Mouse (Mus musculus) neural tube, embryonic 12.5 days (tissue): ENCODE measurements at regions not wholly inside any gene's neighbourhood (a gene's known extent, or its start where the extent isn't known, plus 50 kb on each side); places are given as distances from the start of the nearest gene placed in this dataset.

ENCODE experiments used
- ATAC-seq: fragments of 200-750 bp; cut with Nextera tagmentation; 2 replicates; pipeline ENCODE4 v1.8.0; 2017; ENCODE audit warnings: low read depth, mild to moderate bottlenecking, moderate TSS enrichment, moderate library complexity; ENCODE audit not compliant: low FRiP score
- H3K27ac ChIP-seq: fragments of 300-500 bp; sonication (generic); 2 replicates; pipeline ENCODE4 v1.5.1; 2016
- H3K27me3 ChIP-seq: fragments of 300-500 bp; sonication (generic); replicated peaks from 2 replicates; pipeline ENCODE4 v1.6.1; 2016; ENCODE audit warnings: mild to moderate bottlenecking
- H3K36me3 ChIP-seq: fragments of 300-500 bp; sonication (generic); 2 replicates; pipeline ENCODE4 v1.6.1; 2016; ENCODE audit warnings: mild to moderate bottlenecking
- H3K4me1 ChIP-seq: fragments of 300-500 bp; sonication (generic); 2 replicates; pipeline ENCODE4 v1.6.1; 2016
- H3K4me2 ChIP-seq: fragments of 300-500 bp; sonication (generic); replicated peaks from 2 replicates; pipeline ENCODE4 v1.6.1; 2016; ENCODE audit warnings: mild to moderate bottlenecking
- H3K4me3 ChIP-seq: fragments of 300-500 bp; sonication (generic); 2 replicates; pipeline ENCODE4 v1.5.1; 2016
- H3K9ac ChIP-seq: fragments of 300-500 bp; sonication (generic); 2 replicates; pipeline ENCODE4 v1.6.1; 2016; ENCODE audit warnings: mild to moderate bottlenecking
- H3K9me3 ChIP-seq: fragments of 300-500 bp; sonication (generic); 2 replicates; pipeline ENCODE4 v1.6.1; 2016; ENCODE audit warnings: mild to moderate bottlenecking
- WGBS: fragments of 180-500 bp; shearing (Covaris S2); methylation state at CpG from one replicate; pipeline ENCODE4 v1.1.7; 2016; 5-methylcytosine and 5-hydroxymethylcytosine counted together

- no peak for ATAC-seq
- no peak overlapping the region for H3K4me2 ChIP-seq
- H3K27ac ChIP-seq: no peak overlapping the region
- H3K4me1 ChIP-seq: no peaks in the 10 kb centered on the region
- H3K9me3 ChIP-seq: no peaks in the 10 kb centered on the region
- no peak overlapping the region for H3K4me3 ChIP-seq
- H3K27me3 ChIP-seq: no peaks in the 10 kb centered on the region
- no peaks in the 10 kb centered on the region for H3K36me3 ChIP-seq
- H3K9ac ChIP-seq: no peak overlapping the region
Observed at GRCm38 (mm10) chr16:54279275-54279674, 1018.5 kb downstream of the Zpld1 start.

GRCm38 (mm10) chr16:54263853-54264252, 1033.9 kb downstream of the Zpld1 start:
- 70% methylated on average over 1 of the region's 1 CpGs for WGBS
- ATAC-seq: no peak
- Histone ChIP-seq H3K4me3 (no peak overlapping the region), H3K27me3 (no peaks in the 10 kb centered on the region), H3K4me2 (no peak overlapping the region), H3K9ac (no peak overlapping the region), H3K27ac (no peak overlapping the region), H3K4me1 (no peaks in the 10 kb centered on the region), H3K9me3 (no peaks in the 10 kb centered on the region), H3K36me3 (no peaks in the 10 kb centered on the region)

- no peaks in the 10 kb centered on the region for H3K27me3 ChIP-seq
- ATAC-seq: no peak
- no peak overlapping the region for H3K9ac ChIP-seq
- no peak overlapping the region for H3K4me3 ChIP-seq
- WGBS: 85% methylated on average over 1 of the region's 1 CpGs
- no peak overlapping the region for H3K4me2 ChIP-seq
- no peak overlapping the region for H3K27ac ChIP-seq
- H3K4me1 ChIP-seq: no peaks in the 10 kb centered on the region
- H3K36me3 ChIP-seq: no peaks in the 10 kb centered on the region
- H3K9me3 ChIP-seq: no peaks in the 10 kb centered on the region
Observed at GRCm38 (mm10) chr16:54259260-54259659, 1038.5 kb downstream of the Zpld1 start.

- no peak for ATAC-seq
- H3K27me3 ChIP-seq: no peaks in the 10 kb centered on the region
- 90% methylated on average over 3 of the region's 3 CpGs for WGBS
Observed at GRCm38 (mm10) chr16:54246883-54247282, 1050.9 kb downstream of the Zpld1 start.

GRCm38 (mm10) chr16:54246386-54246785, 1051.4 kb downstream of the Zpld1 start:
- WGBS: 92% methylated on average over 5 of the region's 5 CpGs
- no peak for ATAC-seq

More at GRCm38 (mm10) chr16:54246883-54247282, 1050.9 kb downstream of the Zpld1 start:
- no peak overlapping the region for H3K9ac ChIP-seq
- no peak overlapping the region for H3K4me3 ChIP-seq
- no peak overlapping the region for H3K4me2 ChIP-seq
- H3K36me3 ChIP-seq: no peaks in the 10 kb centered on the region
- H3K9me3 ChIP-seq: no peaks in the 10 kb centered on the region
- no peak overlapping the region for H3K27ac ChIP-seq
- no peaks in the 10 kb centered on the region for H3K4me1 ChIP-seq

GRCm38 (mm10) chr16:54239488-54239887, 1058.3 kb downstream of the Zpld1 start:
- no peak overlapping the region for H3K9ac ChIP-seq
- no peak for ATAC-seq
- WGBS: 91% methylated on average over 1 of the region's 1 CpGs

More at GRCm38 (mm10) chr16:54246386-54246785, 1051.4 kb downstream of the Zpld1 start:
- no peaks in the 10 kb centered on the region for H3K36me3 ChIP-seq
- H3K4me2 ChIP-seq: no peak overlapping the region
- H3K4me3 ChIP-seq: no peak overlapping the region
- H3K4me1 ChIP-seq: no peaks in the 10 kb centered on the region
- no peaks in the 10 kb centered on the region for H3K27me3 ChIP-seq
- no peak overlapping the region for H3K27ac ChIP-seq
- H3K9ac ChIP-seq: no peak overlapping the region
- no peaks in the 10 kb centered on the region for H3K9me3 ChIP-seq

GRCm38 (mm10) chr16:54229445-54230208, 1068.2 kb downstream of the Zpld1 start:
- WGBS: 9% methylated on average over 2 of the region's 2 CpGs
- no peaks in the 10 kb centered on the region for H3K36me3 ChIP-seq
- no peaks in the 10 kb centered on the region for H3K27me3 ChIP-seq
- no peaks in the 10 kb centered on the region for H3K9me3 ChIP-seq
- H3K9ac ChIP-seq: no peak overlapping the region
- no peak overlapping the region for H3K4me3 ChIP-seq
- ATAC-seq: no peak
- H3K4me2 ChIP-seq: no peak overlapping the region
- H3K4me1 ChIP-seq: no peaks in the 10 kb centered on the region
- H3K27ac ChIP-seq: no peak overlapping the region

More at GRCm38 (mm10) chr16:54239488-54239887, 1058.3 kb downstream of the Zpld1 start:
- Histone ChIP-seq H3K9me3 (no peaks in the 10 kb centered on the region), H3K27ac (no peak overlapping the region), H3K4me2 (no peak overlapping the region), H3K4me3 (no peak overlapping the region), H3K4me1 (no peaks in the 10 kb centered on the region), H3K36me3 (no peaks in the 10 kb centered on the region), H3K27me3 (no peaks in the 10 kb centered on the region)

- Histone ChIP-seq H3K4me3 (no peak overlapping the region), H3K9me3 (no peaks in the 10 kb centered on the region), H3K4me1 (no peaks in the 10 kb centered on the region), H3K4me2 (no peak overlapping the region), H3K36me3 (no peaks in the 10 kb centered on the region), H3K9ac (no peak overlapping the region), H3K27me3 (no peaks in the 10 kb centered on the region), H3K27ac (no peak overlapping the region)
- 95% methylated on average over 2 of the region's 2 CpGs for WGBS
- no peak for ATAC-seq
Observed at GRCm38 (mm10) chr16:54226149-54226548, 1071.6 kb downstream of the Zpld1 start.

- Histone ChIP-seq H3K9ac (no peak overlapping the region), H3K27ac (no peak overlapping the region), H3K4me3 (no peak overlapping the region), H3K27me3 (no peaks in the 10 kb centered on the region), H3K4me2 (no peak overlapping the region), H3K4me1 (no peaks in the 10 kb centered on the region), H3K36me3 (no peaks in the 10 kb centered on the region), H3K9me3 (no peaks in the 10 kb centered on the region)
- ATAC-seq: 0 out of 2 replicates have a peak, but pooled peaks have one; percentile 37
- WGBS: 73% methylated on average over 3 of the region's 3 CpGs
Observed at GRCm38 (mm10) chr16:54195205-54195604, 1102.6 kb downstream of the Zpld1 start.

- Histone ChIP-seq H3K36me3 (no peaks in the 10 kb centered on the region), H3K27me3 (no peaks in the 10 kb centered on the region), H3K4me1 (no peaks in the 10 kb centered on the region), H3K4me2 (no peak overlapping the region), H3K4me3 (no peak overlapping the region), H3K9me3 (no peaks in the 10 kb centered on the region), H3K27ac (no peak overlapping the region), H3K9ac (no peak overlapping the region)
- WGBS: 74% methylated on average over 2 of the region's 2 CpGs
- ATAC-seq: no peak
Observed at GRCm38 (mm10) chr16:54194680-54195079, 1103.1 kb downstream of the Zpld1 start.
